Mouse (Mus musculus) spleen, adult 2 months (tissue): Measurements from ENCODE around the gene Sspn.

Source experiments
- CTCF ChIP-seq: fragments of 200-500 bp; IDR thresholded peaks from 2 replicates; pipeline ENCODE4 v1.5.1; 2011; ENCODE audit warnings: mild to moderate bottlenecking, inconsistent platforms; ENCODE audit not compliant: insufficient read depth, insufficient read length, insufficient replicate concordance; ENCODE audit errors: extremely low read depth
- POLR2A ChIP-seq: fragments of 200-500 bp; IDR thresholded peaks from 2 replicates; pipeline ENCODE4 v1.6.1; 2011; ENCODE audit warnings: low read depth, low read length, inconsistent platforms

- no peak for TF ChIP-seq CTCF
- no peak for TF ChIP-seq POLR2A
These were observed 82.9 kb downstream of the Sspn start for GRCm38 (mm10) chr6:146014312-146014711.
